Mouse (Mus musculus) neural tube, embryonic 14.5 days (tissue): ENCODE data around the gene Mphosph10. TPM values are rescaled to one million over a fixed set of nuclear protein-coding genes. Genes with fewer than 3 reads are reported as not detected.

Source experiments
- ATAC-seq: fragments of 200-750 bp; cut with Nextera tagmentation; 2 replicates; pipeline ENCODE4 v1.8.0; 2017; ENCODE audit warnings: low read depth, mild to moderate bottlenecking, moderate TSS enrichment, moderate library complexity
- H3K27ac ChIP-seq: fragments of 300-500 bp; sonication (generic); 2 replicates; pipeline ENCODE4 v1.5.1; 2014; ENCODE audit warnings: low read depth, mild to moderate bottlenecking, control low read depth, low read length, moderate library complexity, mixed read lengths
- H3K27me3 ChIP-seq: fragments of 300-500 bp; sonication (generic); 2 replicates; pipeline ENCODE4 v1.6.1; 2014; ENCODE audit warnings: low read length; ENCODE audit not compliant: control insufficient read depth, insufficient read depth
- H3K36me3 ChIP-seq: fragments of 300-500 bp; sonication (generic); 2 replicates; pipeline ENCODE4 v1.6.1; 2014; ENCODE audit warnings: low read length, mixed read lengths; ENCODE audit not compliant: control insufficient read depth, insufficient read depth
- H3K4me1 ChIP-seq: fragments of 300-500 bp; sonication (generic); 2 replicates; pipeline ENCODE4 v1.6.1; 2014; ENCODE audit warnings: low read length; ENCODE audit not compliant: control insufficient read depth, insufficient read depth
- H3K4me2 ChIP-seq: fragments of 300-500 bp; sonication (generic); 2 replicates; pipeline ENCODE4 v1.6.1; 2014; ENCODE audit warnings: mild to moderate bottlenecking, low read depth, low read length, control low read depth
- H3K4me3 ChIP-seq: fragments of 300-500 bp; sonication (generic); 2 replicates; pipeline ENCODE4 v1.5.1; 2014; ENCODE audit warnings: low read depth, low read length, control low read depth, mixed read lengths
- H3K9ac ChIP-seq: fragments of 300-500 bp; sonication (generic); replicated peaks from 2 replicates; pipeline ENCODE4 v1.6.1; 2014; ENCODE audit warnings: low read depth, mild to moderate bottlenecking, control low read depth, low read length, mixed read lengths
- H3K9me3 ChIP-seq: fragments of 300-500 bp; sonication (generic); 2 replicates; pipeline ENCODE4 v1.6.1; 2016; ENCODE audit warnings: low read length; ENCODE audit not compliant: control insufficient read depth
- WGBS: fragments of 180-500 bp; shearing (Covaris S2); extraction: QIAGEN DNeasy Blood & Tissue Kit; methylation state at CpG from one replicate; pipeline ENCODE4 v1.1.7; 2014; 5-methylcytosine and 5-hydroxymethylcytosine counted together
- polyA plus RNA-seq: library from polyadenylated mRNA; unstranded; fragments of >200 nt; fragmentation: Nextera tagmentation; extraction: Ambion mirVana; gene quantifications from 2 replicates; pipeline ENCODE4 v1.2.1, GENCODE M21; 2014

The Mphosph10 gene
- polyA plus RNA-seq, 1 experiment from 2014 or later, result 22.9 TPM

DNA sequence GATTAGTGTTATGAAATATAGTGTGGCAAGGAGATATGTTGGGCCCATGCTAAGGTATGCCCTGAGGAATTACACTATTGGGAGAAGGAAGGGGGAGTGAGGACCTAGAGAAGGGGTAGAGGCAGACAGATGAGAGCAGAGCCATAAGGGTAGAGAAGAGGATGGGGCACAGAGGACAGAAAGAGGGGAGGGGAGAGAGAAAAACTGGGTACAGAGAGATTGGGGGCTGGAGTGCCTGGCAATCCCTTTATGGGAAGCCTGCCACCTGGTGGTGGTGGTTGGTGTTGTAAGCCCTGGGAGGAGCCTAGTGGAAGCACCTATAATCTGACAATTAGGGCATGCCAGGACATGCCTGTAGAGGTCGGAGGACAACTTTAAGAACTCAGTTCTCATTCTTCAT, 65.2 kb downstream of the Mphosph10 start:
- Histone ChIP-seq H3K4me2 (no peak overlapping the region), H3K36me3 (peaks cover 12% of the 10 kb centered on the region; the same call in 1 of the 2 replicates), H3K9me3 (no peaks in the 10 kb centered on the region), H3K9ac (no peak overlapping the region), H3K4me1 (no peaks in the 10 kb centered on the region), H3K27me3 (no peaks in the 10 kb centered on the region), H3K4me3 (no peak overlapping the region), H3K27ac (no peak overlapping the region)
- peak; percentile 78; the same call in 1 of the 2 replicates for ATAC-seq
- WGBS, result 8% methylated on average over 1 of the region's 1 CpGs

Other genes starting within 250 kb of the Mphosph10 start
- gene Trpm1, start 238.4 kb downstream of the Mphosph10 start, polyA plus RNA-seq, result 0.11 and 0.59 TPM in 2 replicates
- gene Mtmr10, start 104.6 kb downstream of the Mphosph10 start, polyA plus RNA-seq, result 17.7 and 20.7 TPM in 2 replicates
- 6.4 and 6.5 TPM in 2 replicates for gene Fan1, start 18.2 kb downstream of the Mphosph10 start, polyA plus RNA-seq
- gene Mcee, start 339 bp upstream of the Mphosph10 start, polyA plus RNA-seq, result 40.8 and 44.8 TPM in 2 replicates
- 166 and 171 TPM in 2 replicates for gene Apba2, start 109.4 kb upstream of the Mphosph10 start, polyA plus RNA-seq